Mouse (Mus musculus) heart, embryonic 14.5 days (tissue): ENCODE measurements around the gene Runx1. TPM values are rescaled to one million over a fixed set of nuclear protein-coding genes. Genes with fewer than 3 reads are reported as not detected.

Experiments used
- ATAC-seq: fragments of 200-750 bp; cut with Nextera tagmentation; 2 replicates; pipeline ENCODE4 v1.8.0; 2017; ENCODE audit warnings: low read depth, moderate TSS enrichment; ENCODE audit not compliant: insufficient number of reproducible peaks, insufficient read depth, low FRiP score
- H3K27ac ChIP-seq, 2 experiments: fragments of 200-500 bp in 1 of 2; fragments of 300-500 bp in 1 of 2; sonication (generic) in 1 of 2; replicated peaks in 1 of 2; 2 replicates each; pipeline ENCODE4 v1.5.1; 2012 to 2014; ENCODE audit warnings: low read depth in 2 of 2, low read length in 2 of 2, control low read depth in 1 of 2, mild to moderate bottlenecking in 1 of 2, mixed read lengths in 1 of 2; ENCODE audit not compliant: control insufficient read depth in 1 of 2, insufficient read depth in 1 of 2
- H3K27me3 ChIP-seq: fragments of 300-500 bp; sonication (generic); 2 replicates; pipeline ENCODE4 v1.6.1; 2014; ENCODE audit warnings: mild to moderate bottlenecking, low read length, control low read depth; ENCODE audit not compliant: control insufficient read depth, insufficient read depth
- H3K36me3 ChIP-seq: fragments of 300-500 bp; sonication (generic); 2 replicates; pipeline ENCODE4 v1.6.1; 2014; ENCODE audit warnings: mild to moderate bottlenecking, control low read depth, low read length, mixed read lengths; ENCODE audit not compliant: control insufficient read depth, insufficient read depth
- H3K4me1 ChIP-seq, 2 experiments: fragments of 200-500 bp in 1 of 2; fragments of 300-500 bp in 1 of 2; sonication (generic) in 1 of 2; 2 replicates each; pipeline ENCODE4 v1.6.1; 2012 to 2014; ENCODE audit warnings: low read length in 2 of 2, control low read depth in 1 of 2, mixed read lengths in 1 of 2; ENCODE audit not compliant: control insufficient read depth in 2 of 2, insufficient read depth in 2 of 2
- H3K4me2 ChIP-seq: fragments of 300-500 bp; sonication (generic); 2 replicates; pipeline ENCODE4 v1.6.1; 2014; ENCODE audit warnings: mild to moderate bottlenecking, low read length
- H3K4me3 ChIP-seq, 2 experiments: fragments of 200-500 bp in 1 of 2; fragments of 300-500 bp in 1 of 2; sonication (generic) in 1 of 2; 2 replicates each; pipeline ENCODE4 v1.5.1; 2012 to 2014; ENCODE audit warnings: low read length in 2 of 2, mild to moderate bottlenecking in 2 of 2, control low read depth in 1 of 2, low read depth in 1 of 2, moderate library complexity in 1 of 2; ENCODE audit not compliant: control insufficient read depth in 1 of 2, insufficient read depth in 1 of 2
- H3K9ac ChIP-seq: fragments of 300-500 bp; sonication (generic); 2 replicates; pipeline ENCODE4 v1.6.1; 2014; ENCODE audit warnings: mild to moderate bottlenecking, low read length
- H3K9me3 ChIP-seq: fragments of 300-500 bp; sonication (generic); 2 replicates; pipeline ENCODE4 v1.6.1; 2016; ENCODE audit warnings: low read length, control low read depth; ENCODE audit not compliant: control insufficient read depth
- WGBS: fragments of 180-500 bp; shearing (Covaris S2); extraction: QIAGEN DNeasy Blood & Tissue Kit; methylation state at CpG from one replicate; pipeline ENCODE4 v1.1.7; 2014; 5-methylcytosine and 5-hydroxymethylcytosine counted together
- polyA plus RNA-seq: library from polyadenylated mRNA; unstranded; fragments of >200 nt; fragmentation: Nextera tagmentation; extraction: Ambion mirVana; gene quantifications from 2 replicates; pipeline ENCODE4 v1.2.1, GENCODE M21; 2014

Runx1 gene
- polyA plus RNA-seq, 1 experiment from 2014 or later = 1.0 TPM

GRCm38 (mm10) chr16:92845244-92846225 is 19.6 kb upstream of the Runx1 start:
- Histone ChIP-seq H3K4me1 (no peaks in the 10 kb centered on the region), H3K36me3 (no peaks in the 10 kb centered on the region), H3K4me3 (no peak overlapping the region), H3K9ac (no peak overlapping the region), H3K27me3 (peaks cover 15% of the 10 kb centered on the region), H3K27ac (peak overlapping the region in 1 of 2 experiments; percentile 35; a peak in 1 of 4 replicates), H3K4me2 (peak overlapping the region; percentile 44), H3K9me3 (no peaks in the 10 kb centered on the region)
- WGBS = 48% methylated on average over 26 of the region's 26 CpGs
- ATAC-seq = no peak

GRCm38 (mm10) chr16:92838709-92839108 is 12.8 kb upstream of the Runx1 start:
- H3K9me3 ChIP-seq = no peaks in the 10 kb centered on the region
- H3K27me3 ChIP-seq = peaks cover 10% of the 10 kb centered on the region
- H3K4me3 ChIP-seq = no peak overlapping the region
- H3K27ac ChIP-seq = no peak overlapping the region
- no peaks in the 10 kb centered on the region for H3K4me1 ChIP-seq
- no peaks in the 10 kb centered on the region for H3K36me3 ChIP-seq
- ATAC-seq = no peak
- H3K4me2 ChIP-seq = no peak overlapping the region
- H3K9ac ChIP-seq = no peak overlapping the region

- Histone ChIP-seq H3K9ac (no peak overlapping the region), H3K4me2 (no peak overlapping the region), H3K27me3 (peaks cover 57% of the 10 kb centered on the region), H3K4me3 (no peak overlapping the region), H3K36me3 (no peaks in the 10 kb centered on the region), H3K9me3 (no peaks in the 10 kb centered on the region), H3K4me1 (peaks cover 2 to 7% of the 10 kb centered on the region in 2 experiments; a peak in 2 of 4 replicates), H3K27ac (no peak overlapping the region)
- WGBS = 90% methylated on average over 2 of the region's 2 CpGs
- no peak for ATAC-seq
Observed at GRCm38 (mm10) chr16:92831341-92831740, 5.4 kb upstream of the Runx1 start.

DNA sequence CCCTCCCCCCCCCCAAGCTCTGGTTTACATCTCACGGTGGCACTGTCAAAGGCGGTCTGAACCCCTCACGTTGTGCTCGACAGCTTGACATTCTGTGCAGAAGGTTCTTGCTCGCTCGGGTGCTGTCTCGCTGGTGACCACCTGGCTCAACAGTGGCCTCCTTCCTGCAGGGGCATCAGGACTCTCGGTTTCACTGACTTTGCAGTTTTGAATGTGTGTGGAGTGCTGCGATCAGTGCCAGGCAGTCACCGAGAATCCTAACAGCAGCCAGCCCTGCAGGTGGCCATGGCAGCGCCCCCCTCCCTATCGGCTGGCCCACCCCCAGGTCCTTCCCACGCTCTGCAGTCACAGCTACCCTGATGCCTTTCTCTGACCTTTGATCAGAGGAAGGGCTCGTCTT is 4.5 kb upstream of the Runx1 start:
- Histone ChIP-seq H3K9me3 (no peaks in the 10 kb centered on the region), H3K4me2 (peak overlapping the region; percentile 27; the same call in 1 of the 2 replicates), H3K27me3 (peaks cover 58% of the 10 kb centered on the region), H3K9ac (no peak overlapping the region), H3K4me3 (no peak overlapping the region), H3K36me3 (no peaks in the 10 kb centered on the region), H3K27ac (no peak overlapping the region), H3K4me1 (peaks cover 2 to 7% of the 10 kb centered on the region in 2 experiments; a peak in 2 of 4 replicates)
- WGBS = 32% methylated on average over 14 of the region's 14 CpGs
- ATAC-seq = no peak

GRCm38 (mm10) chr16:92828308-92828862 is 2.4 kb upstream of the Runx1 start:
- Histone ChIP-seq H3K4me1 (peaks cover 2 to 7% of the 10 kb centered on the region in 2 experiments; a peak in 2 of 4 replicates), H3K27ac (no peak overlapping the region), H3K36me3 (no peaks in the 10 kb centered on the region), H3K9me3 (no peaks in the 10 kb centered on the region), H3K27me3 (peaks cover 69% of the 10 kb centered on the region), H3K4me3 (no peak overlapping the region), H3K4me2 (no peak overlapping the region), H3K9ac (no peak overlapping the region)
- 46% methylated on average over 8 of the region's 8 CpGs for WGBS
- no peak for ATAC-seq

- H3K27me3 ChIP-seq = peaks cover 71% of the 10 kb centered on the region
- no peak for ATAC-seq
- no peak overlapping the region for H3K4me3 ChIP-seq
- no peak overlapping the region for H3K4me2 ChIP-seq
- peaks cover 2 to 9% of the 10 kb centered on the region in 2 experiments; a peak in 3 of 4 replicates for H3K4me1 ChIP-seq
- no peak overlapping the region for H3K27ac ChIP-seq
- no peaks in the 10 kb centered on the region for H3K9me3 ChIP-seq
- no peak overlapping the region for H3K9ac ChIP-seq
- H3K36me3 ChIP-seq = no peaks in the 10 kb centered on the region
- 41% methylated on average over 7 of the region's 7 CpGs for WGBS
Observed at GRCm38 (mm10) chr16:92827663-92828307, 1.8 kb upstream of the Runx1 start.

DNA sequence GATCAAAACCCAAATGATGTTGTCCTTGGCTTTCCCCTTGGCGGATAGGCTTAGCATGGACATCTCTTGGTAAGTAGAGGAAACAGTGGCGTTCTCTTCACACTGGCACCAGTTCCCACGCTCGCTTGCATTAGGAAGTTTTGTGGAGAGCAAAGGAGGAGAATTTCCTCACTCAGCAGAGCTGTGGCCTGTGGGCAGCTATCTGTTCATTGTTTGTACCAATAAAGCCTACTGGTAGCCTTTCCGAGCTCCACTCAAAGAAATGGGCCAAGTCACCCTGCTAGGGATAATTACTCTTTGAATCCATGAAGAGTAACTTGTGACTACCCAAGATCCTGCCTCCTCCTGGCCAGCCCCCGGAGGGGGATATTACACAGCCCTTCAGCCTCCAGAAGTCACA is 734 bp upstream of the Runx1 start:
- H3K27me3 ChIP-seq = peaks cover 69% of the 10 kb centered on the region
- 90% methylated on average over 6 of the region's 6 CpGs for WGBS
- no peaks in the 10 kb centered on the region for H3K36me3 ChIP-seq
- H3K27ac ChIP-seq = no peak overlapping the region
- peaks cover 10 to 20% of the 10 kb centered on the region in 2 experiments; a peak in 3 of 4 replicates for H3K4me1 ChIP-seq
- H3K9ac ChIP-seq = no peak overlapping the region
- no peak overlapping the region for H3K4me3 ChIP-seq
- H3K9me3 ChIP-seq = no peaks in the 10 kb centered on the region
- ATAC-seq = no peak
- H3K4me2 ChIP-seq = no peak overlapping the region
